Comparison of ENCODE assay signal across 10 mouse cellular contexts in genomic region chr3:108211845-108212244, GRCm38 (mm10). TPM values are rescaled to one million over a fixed set of nuclear protein-coding genes. Genes with fewer than 3 reads are reported as not detected.
DNase-seq lines count a peak whose midpoint lies in the region; ATAC-seq and TF ChIP-seq lines count a peak whose summit lies in the region.
"Had no signal": no experiment of that assay in that cellular context is flagged by ENCODE, and none has a peak within 500 bp of the region (broad histone marks: within the 10 kb centered on the region; RNA-seq: fewer than 3 reads in every experiment).

No protein-coding gene starts in this region.

- H3K27me3 ChIP-seq in liver, embryonic 13.5 days = peaks cover 31% of the 10 kb centered on the region
- H3K27me3 ChIP-seq in liver, embryonic 11.5 days (replicated peaks; ENCODE audit: control insufficient read depth, insufficient read depth, low read length) = peaks cover 8% of the 10 kb centered on the region; the same call in 1 of the 2 replicates
- no peaks in the 10 kb centered on the region for H3K27me3 ChIP-seq in forebrain, embryonic 16.5 days (replicated peaks; ENCODE audit: control insufficient read depth, insufficient read depth, low read length)
- H3K27me3 ChIP-seq in myocyte (ENCODE audit: control insufficient read depth, insufficient read depth, insufficient read length) = peaks cover 10% of the 10 kb centered on the region
- H3K27me3 ChIP-seq in heart, embryonic 10.5 days (ENCODE audit: insufficient read depth, poor library complexity, severe bottlenecking) = peaks cover 23% of the 10 kb centered on the region; the same call in 1 of the 2 replicates

- no peak overlapping the region for H3ac ChIP-seq in myocyte (ENCODE audit: control insufficient read depth, insufficient read length)

- 72% methylated on average over 6 of the region's 6 CpGs for WGBS in liver, embryonic 13.5 days (ENCODE audit: insufficient replicate concordance)
- WGBS in liver, embryonic 11.5 days = 87% methylated on average over 6 of the region's 6 CpGs
- 34% methylated on average over 6 of the region's 6 CpGs for WGBS in forebrain, embryonic 16.5 days
- WGBS in heart, embryonic 10.5 days = 86% methylated on average over 6 of the region's 6 CpGs

- H3K9me3 ChIP-seq in liver, embryonic 13.5 days (replicated peaks) = no peaks in the 10 kb centered on the region
- no peaks in the 10 kb centered on the region for H3K9me3 ChIP-seq in liver, embryonic 11.5 days (ENCODE audit: control insufficient read depth, low read length)
- no peaks in the 10 kb centered on the region for H3K9me3 ChIP-seq in forebrain, embryonic 16.5 days (ENCODE audit: control insufficient read depth, low read length)
- H3K9me3 ChIP-seq in heart, embryonic 10.5 days = no peaks in the 10 kb centered on the region

- no peak for DNase-seq in liver, embryonic 13.5 days
- DNase-seq in liver, embryonic 11.5 days (ENCODE audit: low spot score) = no peak
- peak; percentile 78 for DNase-seq in cerebellum, adult 9-10 months
- no peak for DNase-seq in right cerebral cortex, postnatal 14 days
- no peak for DNase-seq in heart, embryonic 10.5 days (ENCODE audit: low spot score)
- DNase-seq: heart, postnatal 4 days; thymus, postnatal 14 days had no signal

- H3K4me1 ChIP-seq in liver, embryonic 13.5 days (replicated peaks) = peaks cover 29% of the 10 kb centered on the region
- H3K4me1 ChIP-seq in liver, embryonic 11.5 days (replicated peaks; ENCODE audit: control insufficient read depth, insufficient read depth, low read length) = peaks cover 16% of the 10 kb centered on the region
- peaks cover 37% of the 10 kb centered on the region for H3K4me1 ChIP-seq in forebrain, embryonic 16.5 days (replicated peaks; ENCODE audit: control insufficient read depth, insufficient read depth, low read length)
- peaks cover 26% of the 10 kb centered on the region for H3K4me1 ChIP-seq in heart, embryonic 10.5 days

- TF ChIP-seq POLR2A in myocyte (IDR thresholded peaks at IDR 0.05; ENCODE audit: insufficient read length, low read depth) = no peak

- ATAC-seq in liver, embryonic 13.5 days (ENCODE audit: low read depth) = no peak
- ATAC-seq in liver, embryonic 11.5 days (replicated peaks; ENCODE audit: low FRiP score) = no peak
- peak; percentile 2; the same call in 1 of the 2 replicates for ATAC-seq in forebrain, embryonic 16.5 days

- no peak overlapping the region for H3K4me3 ChIP-seq in liver, embryonic 13.5 days (replicated peaks)
- no peak overlapping the region for H3K4me3 ChIP-seq in liver, embryonic 11.5 days (ENCODE audit: low read depth, low read length)
- H3K4me3 ChIP-seq in forebrain, embryonic 16.5 days (replicated peaks; ENCODE audit: low read length) = peak overlapping the region; percentile 7; the same call in 1 of the 2 replicates
- H3K4me3 ChIP-seq in myocyte = peak overlapping the region; percentile 84
- H3K4me3 ChIP-seq in heart, embryonic 10.5 days = no peak overlapping the region

- H3K4me2 ChIP-seq in liver, embryonic 13.5 days = 0 out of 2 replicates have a peak overlapping the region, but pooled peaks have one; percentile 97
- H3K4me2 ChIP-seq in liver, embryonic 11.5 days = no peak overlapping the region
- H3K4me2 ChIP-seq in forebrain, embryonic 16.5 days (ENCODE audit: low read length) = peak overlapping the region; percentile 69
- H3K4me2 ChIP-seq in myocyte (ENCODE audit: low read depth) = no peak overlapping the region

- H3K9ac ChIP-seq in liver, embryonic 13.5 days = no peak overlapping the region
- no peak overlapping the region for H3K9ac ChIP-seq in liver, embryonic 11.5 days (ENCODE audit: low read depth, low read length)
- no peak overlapping the region for H3K9ac ChIP-seq in forebrain, embryonic 16.5 days (replicated peaks; ENCODE audit: low read depth, low read length)

- peaks cover 6% of the 10 kb centered on the region for H3K79me2 ChIP-seq in myocyte (ENCODE audit: control insufficient read depth, insufficient read depth)

- peaks cover 4% of the 10 kb centered on the region; the same call in 1 of the 2 replicates for H3K36me3 ChIP-seq in liver, embryonic 13.5 days
- H3K36me3 ChIP-seq in liver, embryonic 11.5 days (ENCODE audit: control insufficient read depth, insufficient read depth, low read length) = no peaks in the 10 kb centered on the region; the same call in 1 of the 2 replicates
- no peaks in the 10 kb centered on the region for H3K36me3 ChIP-seq in forebrain, embryonic 16.5 days (ENCODE audit: control insufficient read depth, insufficient read depth)
- no peaks in the 10 kb centered on the region for H3K36me3 ChIP-seq in myocyte (ENCODE audit: control insufficient read depth, insufficient read depth)
- peaks cover 16% of the 10 kb centered on the region for H3K36me3 ChIP-seq in heart, embryonic 10.5 days

- no peak overlapping the region for H3K27ac ChIP-seq in liver, embryonic 13.5 days
- H3K27ac ChIP-seq in liver, embryonic 11.5 days (ENCODE audit: low read depth, low read length) = no peak overlapping the region
- H3K27ac ChIP-seq in forebrain, embryonic 16.5 days (ENCODE audit: low read length) = peak overlapping the region; percentile 93
- H3K27ac ChIP-seq in heart, embryonic 10.5 days = no peak overlapping the region
- H3K27ac ChIP-seq: kidney, postnatal 0 days had no signal

TF ChIP-seq in myocyte, 11 proteins besides CTCF, POLR2A, EP300 and RAD21:
- TF ChIP-seq SRF (IDR thresholded peaks at IDR 0.05; ENCODE audit: control insufficient read depth, insufficient read length, low read depth) (no peak), MYOG (IDR thresholded peaks at IDR 0.05; ENCODE audit: control insufficient read depth in 1 of 3, insufficient read depth in 1 of 3, insufficient read length in 2 of 3, low read depth in 2 of 3) (no peak), POLR2AphosphoS2 (IDR thresholded peaks at IDR 0.05; ENCODE audit: insufficient read length, low read depth) (no peak), TCF12 (IDR thresholded peaks at IDR 0.05; ENCODE audit: insufficient read depth, poor library complexity, severe bottlenecking) (no peak)

RNA-seq across cellular contexts. Expression of gene Atxn7l2, which starts 1.1 kb away (rescaled TPM):
- polyA plus RNA-seq in liver, embryonic 13.5 days (2015; fragmentation: Nextera tagmentation; extraction: Ambion mirVana) = 3.1 and 3.3 TPM in 2 replicates
- 8.7 and 8.9 TPM in 2 replicates for polyA plus RNA-seq in liver, embryonic 11.5 days (2014; fragmentation: Nextera tagmentation; extraction: Ambion mirVana)
- polyA plus RNA-seq in forebrain, embryonic 16.5 days (2015; fragmentation: Nextera tagmentation; extraction: Ambion mirVana) = 30.7 and 33.8 TPM in 2 replicates
- 2.7 TPM for polyA plus RNA-seq in myocyte (2012; fragmentation: generic; extraction: Trizol)
- polyA plus RNA-seq in heart, embryonic 10.5 days (2016; fragmentation: Nextera tagmentation; extraction: Ambion mirVana) = 9.2 and 11.7 TPM in 2 replicates

RNA-seq across cellular contexts. Expression of gene Cyb561d1, which starts 10.8 kb away (rescaled TPM):
- polyA plus RNA-seq in liver, embryonic 13.5 days (2015; fragmentation: Nextera tagmentation; extraction: Ambion mirVana) = 1.7 and 2.0 TPM in 2 replicates
- polyA plus RNA-seq in liver, embryonic 11.5 days (2014; fragmentation: Nextera tagmentation; extraction: Ambion mirVana) = 2.3 and 2.8 TPM in 2 replicates
- 4.1 and 5.7 TPM in 2 replicates for polyA plus RNA-seq in forebrain, embryonic 16.5 days (2015; fragmentation: Nextera tagmentation; extraction: Ambion mirVana)
- 3.2 TPM for polyA plus RNA-seq in myocyte (2012; fragmentation: generic; extraction: Trizol)
- 3.1 and 3.9 TPM in 2 replicates for polyA plus RNA-seq in heart, embryonic 10.5 days (2016; fragmentation: Nextera tagmentation; extraction: Ambion mirVana)

RNA-seq across cellular contexts. Expression of gene Sypl2, which starts 14.6 kb away (rescaled TPM):
- 0.05 and 0.07 TPM in 2 replicates for polyA plus RNA-seq in liver, embryonic 13.5 days (2015; fragmentation: Nextera tagmentation; extraction: Ambion mirVana)
- 0.05 and 0.08 TPM in 2 replicates for polyA plus RNA-seq in liver, embryonic 11.5 days (2014; fragmentation: Nextera tagmentation; extraction: Ambion mirVana)
- 1.7 and 2.3 TPM in 2 replicates for polyA plus RNA-seq in forebrain, embryonic 16.5 days (2015; fragmentation: Nextera tagmentation; extraction: Ambion mirVana)
- 0.28 TPM for polyA plus RNA-seq in myocyte (2012; fragmentation: generic; extraction: Trizol)
- 0.39 and 1.0 TPM in 2 replicates for polyA plus RNA-seq in heart, embryonic 10.5 days (2016; fragmentation: Nextera tagmentation; extraction: Ambion mirVana)

RNA-seq across cellular contexts. Expression of gene Amigo1, which starts 25.7 kb away (rescaled TPM):
- polyA plus RNA-seq in liver, embryonic 13.5 days (2015; fragmentation: Nextera tagmentation; extraction: Ambion mirVana) = 0.35 and 0.51 TPM in 2 replicates
- 0.88 and 1.5 TPM in 2 replicates for polyA plus RNA-seq in liver, embryonic 11.5 days (2014; fragmentation: Nextera tagmentation; extraction: Ambion mirVana)
- 10.1 and 12.0 TPM in 2 replicates for polyA plus RNA-seq in forebrain, embryonic 16.5 days (2015; fragmentation: Nextera tagmentation; extraction: Ambion mirVana)
- polyA plus RNA-seq in myocyte (2012; fragmentation: generic; extraction: Trizol) = 3.3 TPM
- 1.4 and 3.3 TPM in 2 replicates for polyA plus RNA-seq in heart, embryonic 10.5 days (2016; fragmentation: Nextera tagmentation; extraction: Ambion mirVana)

RNA-seq across cellular contexts. Expression of gene Psma5, which starts 44.9 kb away (rescaled TPM):
- polyA plus RNA-seq in liver, embryonic 13.5 days (2015; fragmentation: Nextera tagmentation; extraction: Ambion mirVana) = 224 and 238 TPM in 2 replicates
- polyA plus RNA-seq in liver, embryonic 11.5 days (2014; fragmentation: Nextera tagmentation; extraction: Ambion mirVana) = 335 and 351 TPM in 2 replicates
- polyA plus RNA-seq in forebrain, embryonic 16.5 days (2015; fragmentation: Nextera tagmentation; extraction: Ambion mirVana) = 265 and 266 TPM in 2 replicates
- 191 TPM for polyA plus RNA-seq in myocyte (2012; fragmentation: generic; extraction: Trizol)
- 280 and 324 TPM in 2 replicates for polyA plus RNA-seq in heart, embryonic 10.5 days (2016; fragmentation: Nextera tagmentation; extraction: Ambion mirVana)

Comparison
In these comparisons a context has a peak if more than half of its experiments do, and no peak if none do; other contexts are left out.
1. H3K4me2 ChIP-seq: peak in liver, embryonic 13.5 days (single experiment) and forebrain, embryonic 16.5 days (single experiment); none in liver, embryonic 11.5 days (single experiment) and myocyte (single experiment).
2. H3K4me3 ChIP-seq: peak in forebrain, embryonic 16.5 days (single experiment) and myocyte (single experiment); none in liver, embryonic 13.5 days (single experiment), liver, embryonic 11.5 days (single experiment) and heart, embryonic 10.5 days (single experiment).